Mouse (Mus musculus) G1E (cell line): ENCODE results near the gene Fancc. TPM values are rescaled to one million over a fixed set of nuclear protein-coding genes. Genes with fewer than 3 reads are reported as not detected.

ENCODE experiments used
- ATAC-seq: 2 replicates; pipeline ENCODE4 v1.8.0; 2016; ENCODE audit warnings: mild to moderate bottlenecking; ENCODE audit not compliant: insufficient number of reproducible peaks, poor library complexity, low FRiP score, severe bottlenecking; ENCODE audit errors: extremely low read depth
- DNase-seq: peaks from one replicate; pipeline ENCODE4 v3.0.0; 2012; ENCODE audit warnings: low spot score
- H3K27me3 ChIP-seq: 2 replicates; pipeline ENCODE4 v1.6.1; 2012; ENCODE audit warnings: mild to moderate bottlenecking, low read length, inconsistent platforms; ENCODE audit not compliant: insufficient read depth
- H3K36me3 ChIP-seq: replicated peaks from 2 replicates; pipeline ENCODE3; 2012; ENCODE audit warnings: mild to moderate bottlenecking, inconsistent platforms
- H3K4me1 ChIP-seq: 2 replicates; pipeline ENCODE4 v1.6.1; 2012; ENCODE audit warnings: low read depth, low read length, inconsistent platforms, mixed read lengths; ENCODE audit not compliant: insufficient read depth
- H3K4me3 ChIP-seq: 2 replicates; pipeline ENCODE4 v1.5.1; 2012; ENCODE audit warnings: low read depth, mild to moderate bottlenecking, inconsistent platforms, low read length, moderate library complexity, mixed read lengths
- H3K9me3 ChIP-seq: replicated peaks from 2 replicates; pipeline ENCODE4 v1.6.1; 2012; ENCODE audit warnings: inconsistent platforms
- CTCF ChIP-seq: IDR thresholded peaks from 2 replicates; pipeline ENCODE4 v1.5.1; 2012; ENCODE audit warnings: low read depth, low read length, inconsistent platforms, mixed read lengths
- GATA1 ChIP-seq: IDR thresholded peaks from 2 replicates; pipeline ENCODE4 v1.6.1; 2012; ENCODE audit warnings: borderline replicate concordance, low read length, inconsistent platforms, mixed read lengths
- GATA2 ChIP-seq: IDR thresholded peaks from 2 replicates; pipeline ENCODE4 v1.6.1; 2012; ENCODE audit warnings: low read depth, low read length, inconsistent platforms, borderline replicate concordance
- POLR2AphosphoS5 ChIP-seq: IDR thresholded peaks from 2 replicates; pipeline ENCODE4 v1.6.1; 2012; ENCODE audit warnings: low read depth, low read length, inconsistent platforms; ENCODE audit not compliant: insufficient replicate concordance
- TAL1 ChIP-seq: conservative IDR thresholded peaks from 2 replicates; pipeline ENCODE4 v1.6.1; 2012; ENCODE audit warnings: low read depth, low read length, inconsistent platforms, mixed read lengths
- polyA plus RNA-seq: library from polyadenylated mRNA; stranded (reverse); fragments of >175 nt; gene quantifications from 2 replicates; pipeline ENCODE4 v1.2.3, GENCODE M21; 2012
- total RNA-seq, 2 experiments: library from RNA; stranded (forward) in 1 of 2; stranded (reverse) in 1 of 2; fragments of 200-1000 nt in 1 of 2; fragments of >200 nt in 1 of 2; fragmentation: Nextera tagmentation in 1 of 2; gene quantifications; 2 replicates each; pipeline ENCODE4 v1.2.3; 2014 to 2017

Gene Fancc
- total and polyA plus RNA-seq, 3 experiments: 2.7 to 13.7 (median 6.8) TPM

DNA sequence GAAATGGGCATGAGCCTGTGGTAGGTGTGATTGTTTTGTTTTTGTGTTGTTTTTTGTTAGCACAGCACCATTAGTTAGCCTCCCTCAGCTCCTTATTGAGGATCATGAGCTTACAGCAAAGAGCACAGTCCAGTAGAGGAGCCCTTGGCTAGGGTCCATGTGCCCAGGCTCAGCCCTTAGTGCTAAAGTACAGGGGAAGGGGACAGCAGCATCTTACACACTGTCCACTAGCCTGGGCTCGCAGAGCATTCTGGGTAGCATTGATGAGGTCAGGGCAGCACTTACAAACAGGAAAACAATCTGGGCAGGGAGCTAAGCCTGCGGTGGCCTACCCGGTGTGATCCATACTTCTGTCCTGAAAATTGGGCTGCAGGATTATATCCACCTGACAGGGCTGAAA is 261.5 kb downstream of the Fancc start:
- H3K27me3 ChIP-seq: no peaks in the 10 kb centered on the region
- no peaks in the 10 kb centered on the region for H3K9me3 ChIP-seq
- no peaks in the 10 kb centered on the region for H3K36me3 ChIP-seq
- H3K4me3 ChIP-seq: no peak overlapping the region
- DNase-seq (no peak), ATAC-seq (no peak)
- H3K4me1 ChIP-seq: peaks cover 13% of the 10 kb centered on the region
- no peak for TF ChIP-seq GATA1
- no peak for TF ChIP-seq CTCF
- no peak for TF ChIP-seq POLR2AphosphoS5
- TF ChIP-seq GATA2: no peak
- no peak for TF ChIP-seq TAL1

Other genes starting within 250 kb of the Fancc start
- 40.8 and 47.9 TPM in 2 replicates for gene Ptch1, start 76.3 kb upstream of the Fancc start, total RNA-seq (2014; fragmentation: Nextera tagmentation)
- 9.6 and 11.9 TPM in 2 replicates for gene Ptch1, start 76.3 kb upstream of the Fancc start, total RNA-seq (2017)
- 39.0 and 56.7 TPM in 2 replicates for gene Ptch1, start 76.3 kb upstream of the Fancc start, polyA plus RNA-seq